Mouse (Mus musculus): ENCODE measurements around the gene Elmod2. TPM values are rescaled to one million over a fixed set of nuclear protein-coding genes. Genes with fewer than 3 reads are reported as not detected.
A peak's percentile ranks its signal among the peaks of the same experiment; 100 is the strongest.
"Not testable (repeated sequence)": the region's sequence is repeated elsewhere in the genome, so short reads cannot be mapped to it uniquely, and the experiment has no call there.

Gene Elmod2
- polyA plus RNA-seq, 1 experiment from 2014 or later, result 10.9 TPM

DNA sequence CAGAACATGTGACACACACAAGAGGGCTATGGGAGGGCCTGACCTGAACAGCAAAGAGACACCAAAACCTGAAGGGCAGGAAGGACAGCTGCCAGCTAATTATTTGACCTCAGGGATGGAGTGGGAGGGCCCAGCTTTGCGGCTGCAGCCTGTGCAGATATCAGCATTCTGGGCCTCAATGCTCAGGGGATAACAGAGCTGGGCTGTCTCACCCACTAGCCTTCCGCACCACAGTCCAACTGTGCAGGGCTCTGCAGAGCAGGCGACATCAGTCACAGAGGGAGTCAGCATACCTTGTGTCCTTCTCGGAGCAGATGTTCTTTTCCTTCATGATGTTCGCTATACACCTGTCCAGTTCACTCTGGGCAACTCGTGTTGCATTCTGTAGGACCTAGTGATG, 9.9 kb downstream of the Elmod2 start:
- ATAC-seq (replicated peaks; ENCODE audit: low FRiP score, low read depth) (no peak), DNase-seq (ENCODE audit: low spot score) (no peak)
- H3K27me3 ChIP-seq (ENCODE audit: insufficient read depth, low read length), result no peaks in the 10 kb centered on the region
- no peaks in the 10 kb centered on the region for H3K9me3 ChIP-seq (replicated peaks; ENCODE audit: low read length)
- no peak overlapping the region for H3K4me2 ChIP-seq (ENCODE audit: low read length)
- WGBS, result 92% methylated on average over 6 of the region's 6 CpGs
- H3K36me3 ChIP-seq (ENCODE audit: insufficient read depth, low read length), result peaks cover 37% of the 10 kb centered on the region
- H3K27ac ChIP-seq, result no peak overlapping the region
- no peak overlapping the region for H3K4me3 ChIP-seq (replicated peaks; ENCODE audit: low read depth, low read length)
- H3K4me1 ChIP-seq (replicated peaks; ENCODE audit: insufficient read depth, low read length), result no peaks in the 10 kb centered on the region
- no peak overlapping the region for H3K9ac ChIP-seq (ENCODE audit: low read depth, low read length)
- TF ChIP-seq CTCF (IDR thresholded peaks at IDR 0.05; ENCODE audit: low read depth), result no peak

DNA sequence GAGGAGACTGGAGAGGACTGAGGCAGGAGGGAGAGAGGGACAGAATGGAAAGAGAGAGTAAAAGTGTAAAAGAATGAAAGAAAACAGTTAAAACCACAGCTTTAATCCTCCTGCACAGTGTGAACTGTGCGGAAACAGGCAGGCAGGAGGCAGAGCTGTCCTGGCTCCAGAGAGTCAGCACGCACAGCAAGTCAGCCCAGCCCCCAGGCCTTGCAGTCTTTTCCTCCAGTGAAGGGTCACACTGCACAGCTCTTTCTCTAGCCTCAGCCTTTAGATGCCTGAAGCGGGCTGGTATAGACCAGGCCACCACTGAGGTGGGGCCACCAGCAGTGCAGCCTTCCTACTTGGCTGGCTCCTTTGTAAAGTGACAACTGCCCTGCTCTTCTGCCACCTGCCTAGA, 11.7 kb downstream of the Elmod2 start:
- Histone ChIP-seq H3K27me3 (ENCODE audit: insufficient read depth, low read length) (no peaks in the 10 kb centered on the region), H3K9ac (ENCODE audit: low read depth, low read length) (no peak overlapping the region), H3K27ac (no peak overlapping the region), H3K36me3 (ENCODE audit: insufficient read depth, low read length) (peaks cover 39% of the 10 kb centered on the region), H3K4me2 (ENCODE audit: low read length) (no peak overlapping the region), H3K4me3 (replicated peaks; ENCODE audit: low read depth, low read length) (no peak overlapping the region), H3K9me3 (replicated peaks; ENCODE audit: low read length) (no peaks in the 10 kb centered on the region), H3K4me1 (replicated peaks; ENCODE audit: insufficient read depth, low read length) (no peaks in the 10 kb centered on the region)
- no peak for DNase-seq (ENCODE audit: low spot score)
- TF ChIP-seq CTCF (IDR thresholded peaks at IDR 0.05; ENCODE audit: low read depth), result no peak
- 90% methylated on average over 3 of the region's 3 CpGs for WGBS
- no peak for ATAC-seq (replicated peaks; ENCODE audit: low FRiP score, low read depth)

DNA sequence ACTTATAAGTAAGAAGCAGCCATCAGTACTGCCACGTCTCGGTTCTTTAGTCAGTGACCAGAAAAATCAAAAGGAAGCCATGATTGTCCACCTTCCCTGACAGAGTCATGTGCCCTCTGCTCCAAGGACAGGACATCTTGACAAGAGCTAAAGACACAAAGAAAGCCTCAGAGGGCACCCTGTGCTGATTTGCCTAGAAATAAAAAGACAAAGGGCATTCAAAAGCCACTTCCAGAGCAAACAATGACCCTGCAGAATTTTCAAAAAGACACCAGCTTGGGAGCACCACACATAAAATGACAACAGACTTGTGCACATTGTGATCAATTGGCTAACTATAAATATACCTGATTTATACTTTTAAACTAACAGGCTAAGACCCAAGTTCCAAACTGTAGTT, 16.6 kb downstream of the Elmod2 start:
- 79% methylated on average over 2 of the region's 2 CpGs for WGBS

DNA sequence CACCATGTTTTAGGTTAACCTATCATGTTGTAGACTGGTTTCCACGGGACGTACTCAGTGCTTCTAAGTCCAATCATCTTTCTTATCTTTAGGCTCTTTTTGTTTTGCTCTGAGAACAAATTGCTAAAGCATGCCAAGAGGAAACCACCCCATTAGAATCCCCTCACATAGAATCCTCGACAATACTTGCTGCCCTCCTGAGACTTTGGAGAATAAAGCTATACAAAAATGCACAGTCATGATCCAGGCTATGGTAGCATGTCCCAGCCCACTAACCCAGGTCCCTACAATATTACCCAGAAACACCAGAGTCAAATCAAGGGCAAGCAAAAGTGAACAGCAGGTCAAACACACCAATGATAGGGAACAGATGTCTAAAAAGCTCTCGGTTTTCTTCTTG, 17.2 kb downstream of the Elmod2 start:
- not testable (repeated sequence) for H3K27ac ChIP-seq; H3K9me3 ChIP-seq (replicated peaks; ENCODE audit: low read length); H3K27me3 ChIP-seq (ENCODE audit: insufficient read depth, low read length); ATAC-seq (replicated peaks; ENCODE audit: low FRiP score, low read depth); H3K4me1 ChIP-seq (replicated peaks; ENCODE audit: insufficient read depth, low read length); DNase-seq (ENCODE audit: low spot score); H3K4me2 ChIP-seq (ENCODE audit: low read length); H3K4me3 ChIP-seq (replicated peaks; ENCODE audit: low read depth, low read length); H3K9ac ChIP-seq (ENCODE audit: low read depth, low read length)
- peaks cover 18% of the 10 kb centered on the region for H3K36me3 ChIP-seq (ENCODE audit: insufficient read depth, low read length)
- 90% methylated on average over 4 of the region's 4 CpGs for WGBS

More for the DNA sequence above, 16.6 kb downstream of the Elmod2 start:
- ATAC-seq (replicated peaks; ENCODE audit: low FRiP score, low read depth) (no peak), DNase-seq (ENCODE audit: low spot score) (no peak)
- H3K9me3 ChIP-seq (replicated peaks; ENCODE audit: low read length), result no peaks in the 10 kb centered on the region
- no peaks in the 10 kb centered on the region for H3K27me3 ChIP-seq (ENCODE audit: insufficient read depth, low read length)
- no peak overlapping the region for H3K27ac ChIP-seq
- no peak overlapping the region for H3K9ac ChIP-seq (ENCODE audit: low read depth, low read length)
- H3K4me3 ChIP-seq (replicated peaks; ENCODE audit: low read depth, low read length), result no peak overlapping the region
- H3K4me1 ChIP-seq (replicated peaks; ENCODE audit: insufficient read depth, low read length), result no peaks in the 10 kb centered on the region
- TF ChIP-seq CTCF (IDR thresholded peaks at IDR 0.05; ENCODE audit: low read depth), result no peak
- peaks cover 22% of the 10 kb centered on the region for H3K36me3 ChIP-seq (ENCODE audit: insufficient read depth, low read length)
- no peak overlapping the region for H3K4me2 ChIP-seq (ENCODE audit: low read length)

DNA sequence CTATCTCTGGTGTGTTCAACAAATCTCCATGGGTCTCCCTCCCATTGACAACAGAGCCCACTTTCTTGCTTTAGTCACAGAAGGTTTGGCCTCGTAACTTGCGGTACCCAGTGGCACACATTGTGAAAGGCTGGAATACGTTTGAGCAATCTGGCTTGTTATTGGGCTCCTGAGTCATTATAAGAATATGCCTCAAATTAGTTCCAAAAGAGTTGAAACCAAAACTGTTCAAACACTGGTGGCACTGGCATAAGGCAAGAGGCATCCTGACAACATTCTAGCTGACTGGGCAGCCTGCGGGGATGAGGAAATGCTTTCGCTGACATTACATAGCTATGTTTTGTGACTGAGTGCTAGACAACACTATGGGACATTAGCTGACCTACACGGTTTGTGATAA, 22.4 kb downstream of the Elmod2 start:
- no peak for DNase-seq (ENCODE audit: low spot score)
- no peak overlapping the region for H3K9ac ChIP-seq (ENCODE audit: low read depth, low read length)
- no peaks in the 10 kb centered on the region for H3K9me3 ChIP-seq (replicated peaks; ENCODE audit: low read length)
- no peaks in the 10 kb centered on the region for H3K36me3 ChIP-seq (ENCODE audit: insufficient read depth, low read length)
- no peak overlapping the region for H3K4me2 ChIP-seq (ENCODE audit: low read length)
- TF ChIP-seq CTCF (IDR thresholded peaks at IDR 0.05; ENCODE audit: low read depth), result no peak
- H3K4me1 ChIP-seq (replicated peaks; ENCODE audit: insufficient read depth, low read length), result no peaks in the 10 kb centered on the region
- no peak overlapping the region for H3K4me3 ChIP-seq (replicated peaks; ENCODE audit: low read depth, low read length)
- ATAC-seq (replicated peaks; ENCODE audit: low FRiP score, low read depth), result no peak
- no peak overlapping the region for H3K27ac ChIP-seq
- H3K27me3 ChIP-seq (ENCODE audit: insufficient read depth, low read length), result no peaks in the 10 kb centered on the region
- 91% methylated on average over 6 of the region's 6 CpGs for WGBS

DNA sequence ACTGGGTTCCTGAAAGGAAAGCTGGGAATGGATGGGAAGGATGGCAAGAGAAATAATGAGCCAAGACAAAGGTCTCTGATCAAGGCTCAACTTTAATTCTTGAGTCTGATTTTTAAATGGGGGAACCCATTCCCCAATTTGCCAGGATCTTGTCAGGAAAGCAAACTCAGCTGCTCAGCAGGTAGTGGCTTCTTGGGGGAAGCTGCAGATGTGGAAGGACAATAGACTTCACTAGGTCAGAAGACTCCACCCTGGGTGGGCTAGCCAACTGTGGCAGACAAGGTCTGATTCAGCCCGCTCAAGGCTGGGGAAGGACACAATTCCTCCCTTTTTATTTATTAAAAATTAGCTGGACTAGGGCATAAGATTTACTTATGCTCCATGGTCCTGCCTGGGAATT, 27.3 kb downstream of the Elmod2 start:
- no peak for TF ChIP-seq CTCF (IDR thresholded peaks at IDR 0.05; ENCODE audit: low read depth)
- DNase-seq (ENCODE audit: low spot score) (no peak), ATAC-seq (replicated peaks; ENCODE audit: low FRiP score, low read depth) (no peak)
- Histone ChIP-seq H3K4me1 (replicated peaks; ENCODE audit: insufficient read depth, low read length) (no peaks in the 10 kb centered on the region), H3K4me2 (ENCODE audit: low read length) (no peak overlapping the region), H3K4me3 (replicated peaks; ENCODE audit: low read depth, low read length) (no peak overlapping the region), H3K27ac (no peak overlapping the region), H3K27me3 (ENCODE audit: insufficient read depth, low read length) (no peaks in the 10 kb centered on the region), H3K36me3 (ENCODE audit: insufficient read depth, low read length) (no peaks in the 10 kb centered on the region), H3K9me3 (replicated peaks; ENCODE audit: low read length) (no peaks in the 10 kb centered on the region), H3K9ac (ENCODE audit: low read depth, low read length) (no peak overlapping the region)
- 91% methylated on average over 1 of the region's 1 CpGs for WGBS

DNA sequence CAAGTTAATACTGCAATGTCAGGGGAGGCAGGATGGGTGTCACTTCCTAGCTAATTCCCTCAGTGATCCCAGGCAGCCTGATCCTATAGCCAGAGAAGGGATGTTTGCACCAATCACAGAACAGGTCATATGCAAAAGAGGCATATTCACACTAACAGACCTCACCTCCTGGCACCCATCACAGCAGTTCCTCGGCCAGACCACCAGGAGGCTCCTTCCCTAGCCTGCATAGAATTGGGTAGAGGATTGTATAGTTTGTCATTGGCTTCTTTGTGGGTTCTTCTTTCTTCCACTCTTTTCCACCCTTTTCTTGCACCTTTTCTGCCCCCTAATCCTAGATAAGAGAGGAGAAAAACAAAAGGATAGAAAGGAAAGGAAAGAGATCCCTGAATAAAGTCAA, 32.2 kb downstream of the Elmod2 start:
- peak; percentile 51 for TF ChIP-seq CTCF (IDR thresholded peaks at IDR 0.05; ENCODE audit: low read depth)
- Histone ChIP-seq H3K27me3 (ENCODE audit: insufficient read depth, low read length) (no peaks in the 10 kb centered on the region), H3K27ac (no peak overlapping the region), H3K4me1 (replicated peaks; ENCODE audit: insufficient read depth, low read length) (no peaks in the 10 kb centered on the region), H3K36me3 (ENCODE audit: insufficient read depth, low read length) (no peaks in the 10 kb centered on the region), H3K9ac (ENCODE audit: low read depth, low read length) (no peak overlapping the region), H3K4me3 (replicated peaks; ENCODE audit: low read depth, low read length) (no peak overlapping the region), H3K9me3 (replicated peaks; ENCODE audit: low read length) (no peaks in the 10 kb centered on the region), H3K4me2 (ENCODE audit: low read length) (no peak overlapping the region)
- DNase-seq (ENCODE audit: low spot score) (no peak), ATAC-seq (replicated peaks; ENCODE audit: low FRiP score, low read depth) (no peak)
- 85% methylated on average over 1 of the region's 1 CpGs for WGBS

Measured in kidney, postnatal 0 days (tissue).